Mouse (Mus musculus): ENCODE measurements around the gene Arid1b. TPM values are rescaled to one million over a fixed set of nuclear protein-coding genes. Genes with fewer than 3 reads are reported as not detected.

The Arid1b gene
- polyA plus RNA-seq, 1 experiment from 2014 or later = 12.2 TPM

DNA sequence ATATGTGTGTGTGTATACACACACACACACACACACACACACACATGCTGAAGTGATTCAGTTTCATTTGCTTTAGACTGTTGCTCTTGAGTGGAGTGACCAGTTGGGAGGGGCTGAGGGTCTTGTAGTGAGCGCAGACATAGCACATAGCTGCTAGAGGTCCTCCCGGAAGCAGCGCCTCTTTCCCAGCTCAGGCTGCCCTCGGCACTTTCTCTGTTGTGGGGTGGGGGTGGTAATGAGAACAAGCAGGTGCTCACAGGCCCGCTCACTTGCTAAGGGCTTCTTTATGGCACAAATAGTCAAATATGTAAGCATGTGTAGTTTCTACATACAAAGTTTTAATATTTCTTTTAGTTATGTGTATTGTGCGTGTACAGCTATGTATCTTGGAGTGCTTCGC is 104.6 kb downstream of the Arid1b start:
- no peak for ATAC-seq (ENCODE audit: low FRiP score)
- no peaks in the 10 kb centered on the region for H3K9me3 ChIP-seq (ENCODE audit: control insufficient read depth, low read length)
- H3K9ac ChIP-seq (ENCODE audit: low read length) = no peak overlapping the region
- H3K27ac ChIP-seq (ENCODE audit: low read depth, low read length) = no peak overlapping the region
- peaks cover 9% of the 10 kb centered on the region for H3K4me1 ChIP-seq (ENCODE audit: control insufficient read depth, insufficient read depth, low read length)
- H3K36me3 ChIP-seq (ENCODE audit: control insufficient read depth, insufficient read depth, low read length) = 0 out of 2 replicates have a peak, but pooled peaks cover 3% of the 10 kb centered on the region
- H3K4me3 ChIP-seq (ENCODE audit: low read depth, low read length) = no peak overlapping the region
- H3K4me2 ChIP-seq = no peak overlapping the region
- WGBS = 81% methylated on average over 7 of the region's 7 CpGs
- H3K27me3 ChIP-seq (ENCODE audit: control insufficient read depth, insufficient read depth, low read length) = no peaks in the 10 kb centered on the region
- no peak for DNase-seq (ENCODE audit: low spot score, missing footprints)

- Histone ChIP-seq H3K4me1 (ENCODE audit: control insufficient read depth, insufficient read depth, low read length) (peaks cover 9% of the 10 kb centered on the region), H3K36me3 (ENCODE audit: control insufficient read depth, insufficient read depth, low read length) (0 out of 2 replicates have a peak, but pooled peaks cover 3% of the 10 kb centered on the region), H3K27ac (ENCODE audit: low read depth, low read length) (no peak overlapping the region), H3K27me3 (ENCODE audit: control insufficient read depth, insufficient read depth, low read length) (no peaks in the 10 kb centered on the region), H3K9ac (ENCODE audit: low read length) (no peak overlapping the region), H3K4me3 (ENCODE audit: low read depth, low read length) (no peak overlapping the region), H3K4me2 (no peak overlapping the region), H3K9me3 (ENCODE audit: control insufficient read depth, low read length) (no peaks in the 10 kb centered on the region)
- ATAC-seq (ENCODE audit: low FRiP score) (no peak), DNase-seq (ENCODE audit: low spot score, missing footprints) (no peak)
- 83% methylated on average over 4 of the region's 4 CpGs for WGBS
Observed at GRCm38 (mm10) chr17:5099238-5099637, 105.1 kb downstream of the Arid1b start.

GRCm38 (mm10) chr17:5101157-5101556 is 107.0 kb downstream of the Arid1b start:
- no peaks in the 10 kb centered on the region for H3K9me3 ChIP-seq (ENCODE audit: control insufficient read depth, low read length)
- WGBS = 76% methylated on average over 8 of the region's 8 CpGs
- ATAC-seq (ENCODE audit: low FRiP score) (no peak), DNase-seq (ENCODE audit: low spot score, missing footprints) (no peak)
- H3K27ac ChIP-seq (ENCODE audit: low read depth, low read length) = no peak overlapping the region; the same call in 1 of the 2 replicates
- 0 out of 2 replicates have a peak, but pooled peaks cover 3% of the 10 kb centered on the region for H3K36me3 ChIP-seq (ENCODE audit: control insufficient read depth, insufficient read depth, low read length)
- no peak overlapping the region for H3K9ac ChIP-seq (ENCODE audit: low read length)
- no peak overlapping the region for H3K4me3 ChIP-seq (ENCODE audit: low read depth, low read length)
- H3K4me1 ChIP-seq (ENCODE audit: control insufficient read depth, insufficient read depth, low read length) = peaks cover 23% of the 10 kb centered on the region
- H3K27me3 ChIP-seq (ENCODE audit: control insufficient read depth, insufficient read depth, low read length) = no peaks in the 10 kb centered on the region
- H3K4me2 ChIP-seq = no peak overlapping the region

- Histone ChIP-seq H3K9ac (ENCODE audit: low read length) (no peak overlapping the region), H3K27me3 (ENCODE audit: control insufficient read depth, insufficient read depth, low read length) (no peaks in the 10 kb centered on the region), H3K9me3 (ENCODE audit: control insufficient read depth, low read length) (no peaks in the 10 kb centered on the region), H3K27ac (ENCODE audit: low read depth, low read length) (no peak overlapping the region), H3K36me3 (ENCODE audit: control insufficient read depth, insufficient read depth, low read length) (0 out of 2 replicates have a peak, but pooled peaks cover 3% of the 10 kb centered on the region), H3K4me1 (ENCODE audit: control insufficient read depth, insufficient read depth, low read length) (peaks cover 23% of the 10 kb centered on the region), H3K4me3 (ENCODE audit: low read depth, low read length) (no peak overlapping the region), H3K4me2 (no peak overlapping the region)
- 58% methylated on average over 2 of the region's 2 CpGs for WGBS
- no peak for ATAC-seq (ENCODE audit: low FRiP score)
- DNase-seq (ENCODE audit: low spot score, missing footprints) = no peak
Observed at GRCm38 (mm10) chr17:5101887-5102286, 107.8 kb downstream of the Arid1b start.

- H3K9me3 ChIP-seq (ENCODE audit: control insufficient read depth, low read length) = no peaks in the 10 kb centered on the region
- no peak overlapping the region for H3K9ac ChIP-seq (ENCODE audit: low read length)
- no peaks in the 10 kb centered on the region for H3K27me3 ChIP-seq (ENCODE audit: control insufficient read depth, insufficient read depth, low read length)
- no peak overlapping the region for H3K4me2 ChIP-seq
- no peak overlapping the region for H3K27ac ChIP-seq (ENCODE audit: low read depth, low read length)
- peaks cover 23% of the 10 kb centered on the region for H3K4me1 ChIP-seq (ENCODE audit: control insufficient read depth, insufficient read depth, low read length)
- ATAC-seq (ENCODE audit: low FRiP score) (no peak), DNase-seq (ENCODE audit: low spot score, missing footprints) (no peak)
- H3K36me3 ChIP-seq (ENCODE audit: control insufficient read depth, insufficient read depth, low read length) = no peaks in the 10 kb centered on the region
- H3K4me3 ChIP-seq (ENCODE audit: low read depth, low read length) = no peak overlapping the region
- WGBS = 56% methylated on average over 6 of the region's 6 CpGs
Observed at GRCm38 (mm10) chr17:5105746-5106145, 111.6 kb downstream of the Arid1b start.

DNA sequence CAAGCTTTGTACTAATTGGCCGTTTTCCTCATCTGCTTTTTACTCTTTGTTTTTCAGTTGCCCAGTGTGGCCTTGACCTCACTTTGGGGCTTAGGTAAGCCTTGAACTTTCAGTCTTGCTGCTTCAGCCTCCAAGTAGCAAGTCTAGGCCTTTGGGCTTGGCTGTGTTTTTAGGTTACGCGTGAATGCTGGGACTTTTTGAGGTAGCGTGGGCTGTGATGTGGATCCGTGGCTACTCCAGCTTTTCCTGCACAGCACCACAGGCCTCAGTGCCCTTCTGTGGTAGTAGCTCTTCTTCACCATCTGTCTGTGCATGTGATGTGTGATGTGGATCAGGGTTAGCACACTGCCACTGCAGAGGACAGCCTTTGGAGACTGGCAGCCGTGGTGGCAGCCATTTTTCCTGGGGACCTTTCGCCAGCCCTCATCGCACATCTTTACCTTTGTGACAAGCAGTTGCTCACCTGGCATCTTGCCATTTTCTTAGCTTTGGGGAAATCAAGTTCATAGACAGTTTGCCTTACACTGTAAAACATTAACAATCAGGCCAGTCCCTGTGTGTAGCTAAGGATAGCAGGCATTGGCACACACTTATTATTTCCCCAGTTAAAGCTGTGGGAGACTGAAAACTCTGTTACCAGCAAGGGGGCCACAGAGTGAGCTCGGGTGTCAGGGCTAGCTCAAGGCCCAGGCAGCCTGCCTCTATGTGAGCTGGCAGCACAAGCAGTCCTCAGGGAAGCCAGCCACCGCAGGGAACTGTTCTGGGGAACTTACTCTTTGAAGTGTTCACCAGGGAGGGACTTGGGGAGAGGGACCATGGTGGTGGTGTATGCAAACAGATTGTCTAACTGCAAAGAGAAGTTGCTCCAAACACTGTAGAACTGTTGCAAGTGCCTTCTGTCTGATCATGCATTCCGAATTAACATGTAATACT is 112.4 kb downstream of the Arid1b start:
- Histone ChIP-seq H3K4me1 (ENCODE audit: control insufficient read depth, insufficient read depth, low read length) (peaks cover 16% of the 10 kb centered on the region), H3K27me3 (ENCODE audit: control insufficient read depth, insufficient read depth, low read length) (no peaks in the 10 kb centered on the region), H3K36me3 (ENCODE audit: control insufficient read depth, insufficient read depth, low read length) (no peaks in the 10 kb centered on the region), H3K4me3 (ENCODE audit: low read depth, low read length) (no peak overlapping the region), H3K9ac (ENCODE audit: low read length) (no peak overlapping the region), H3K4me2 (no peak overlapping the region), H3K27ac (ENCODE audit: low read depth, low read length) (no peak overlapping the region), H3K9me3 (ENCODE audit: control insufficient read depth, low read length) (no peaks in the 10 kb centered on the region)
- DNase-seq (ENCODE audit: low spot score, missing footprints) = no peak
- ATAC-seq (ENCODE audit: low FRiP score) = no peak
- 79% methylated on average over 11 of the region's 11 CpGs for WGBS

- H3K36me3 ChIP-seq (ENCODE audit: control insufficient read depth, insufficient read depth, low read length) = no peaks in the 10 kb centered on the region
- H3K4me3 ChIP-seq (ENCODE audit: low read depth, low read length) = no peak overlapping the region
- WGBS = 92% methylated on average over 4 of the region's 4 CpGs
- H3K27ac ChIP-seq (ENCODE audit: low read depth, low read length) = no peak overlapping the region
- H3K4me2 ChIP-seq = no peak overlapping the region
- H3K9ac ChIP-seq (ENCODE audit: low read length) = no peak overlapping the region
- H3K27me3 ChIP-seq (ENCODE audit: control insufficient read depth, insufficient read depth, low read length) = no peaks in the 10 kb centered on the region
- peaks cover 13% of the 10 kb centered on the region for H3K4me1 ChIP-seq (ENCODE audit: control insufficient read depth, insufficient read depth, low read length)
- no peaks in the 10 kb centered on the region for H3K9me3 ChIP-seq (ENCODE audit: control insufficient read depth, low read length)
- ATAC-seq (ENCODE audit: low FRiP score) (no peak), DNase-seq (ENCODE audit: low spot score, missing footprints) (no peak)
Observed at GRCm38 (mm10) chr17:5107501-5107900, 113.4 kb downstream of the Arid1b start.

DNA sequence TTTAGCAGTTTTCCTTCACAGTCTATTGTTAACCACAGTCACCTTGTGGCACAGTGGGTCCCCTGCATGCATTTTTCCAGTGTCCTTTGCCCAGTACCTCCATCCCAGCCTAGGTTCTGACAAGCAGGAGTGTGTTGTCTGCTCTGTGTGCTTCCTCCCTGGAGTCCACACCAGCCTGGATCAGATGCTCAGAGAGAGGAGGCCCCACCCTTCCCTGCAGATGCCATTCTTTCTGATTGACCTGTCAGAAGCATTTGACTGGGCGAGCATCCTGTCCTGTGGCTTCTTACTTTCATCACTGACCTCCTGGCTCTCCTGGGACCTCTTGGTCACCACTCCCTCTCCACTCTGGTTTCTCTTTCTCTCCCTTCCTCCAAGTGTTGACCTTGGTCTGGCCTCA is 113.9 kb downstream of the Arid1b start:
- Histone ChIP-seq H3K4me2 (no peak overlapping the region), H3K9me3 (ENCODE audit: control insufficient read depth, low read length) (no peaks in the 10 kb centered on the region), H3K27ac (ENCODE audit: low read depth, low read length) (no peak overlapping the region), H3K27me3 (ENCODE audit: control insufficient read depth, insufficient read depth, low read length) (no peaks in the 10 kb centered on the region), H3K4me1 (ENCODE audit: control insufficient read depth, insufficient read depth, low read length) (peaks cover 13% of the 10 kb centered on the region), H3K9ac (ENCODE audit: low read length) (no peak overlapping the region), H3K4me3 (ENCODE audit: low read depth, low read length) (no peak overlapping the region), H3K36me3 (ENCODE audit: control insufficient read depth, insufficient read depth, low read length) (no peaks in the 10 kb centered on the region)
- no peak for DNase-seq (ENCODE audit: low spot score, missing footprints)
- WGBS = 65% methylated on average over 1 of the region's 1 CpGs
- ATAC-seq (ENCODE audit: low FRiP score) = no peak

DNA sequence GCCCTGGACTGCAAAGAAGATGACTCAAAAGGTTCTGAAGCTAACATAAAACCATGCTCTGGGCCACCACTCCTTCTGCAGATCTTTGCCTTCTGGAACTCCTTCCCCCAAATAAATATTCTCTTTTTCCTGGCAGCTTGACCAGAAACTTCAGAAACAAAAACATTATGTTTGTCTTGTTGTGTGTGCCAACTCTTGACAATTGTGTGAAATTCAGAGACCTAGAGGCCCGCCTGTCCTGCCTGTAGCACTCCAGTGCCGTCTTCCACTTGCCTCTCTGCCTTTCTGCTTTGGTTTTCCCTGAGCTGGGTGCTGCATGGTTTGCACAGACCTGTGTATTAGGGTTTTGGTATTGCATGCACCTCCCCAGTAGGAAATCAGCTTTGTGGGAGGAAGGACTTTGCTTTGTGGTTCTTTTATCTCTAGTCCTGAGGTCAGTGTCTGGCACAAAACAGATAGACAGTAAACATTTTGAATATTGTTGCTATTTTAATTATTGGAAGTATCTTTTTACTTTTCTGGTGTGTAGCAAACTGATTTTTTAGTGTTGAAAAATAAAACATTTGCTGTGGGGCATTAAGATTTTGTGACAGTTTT is 114.5 kb downstream of the Arid1b start:
- ATAC-seq (ENCODE audit: low FRiP score) (no peak), DNase-seq (ENCODE audit: low spot score, missing footprints) (no peak)
- Histone ChIP-seq H3K4me2 (no peak overlapping the region), H3K27me3 (ENCODE audit: control insufficient read depth, insufficient read depth, low read length) (no peaks in the 10 kb centered on the region), H3K27ac (ENCODE audit: low read depth, low read length) (no peak overlapping the region), H3K9me3 (ENCODE audit: control insufficient read depth, low read length) (no peaks in the 10 kb centered on the region), H3K4me3 (ENCODE audit: low read depth, low read length) (no peak overlapping the region), H3K36me3 (ENCODE audit: control insufficient read depth, insufficient read depth, low read length) (no peaks in the 10 kb centered on the region), H3K9ac (ENCODE audit: low read length) (no peak overlapping the region), H3K4me1 (ENCODE audit: control insufficient read depth, insufficient read depth, low read length) (peaks cover 13% of the 10 kb centered on the region)
- 88% methylated on average over 2 of the region's 2 CpGs for WGBS
